ENCODE assay signal across 22 mouse cellular contexts in the genomic region with DNA sequence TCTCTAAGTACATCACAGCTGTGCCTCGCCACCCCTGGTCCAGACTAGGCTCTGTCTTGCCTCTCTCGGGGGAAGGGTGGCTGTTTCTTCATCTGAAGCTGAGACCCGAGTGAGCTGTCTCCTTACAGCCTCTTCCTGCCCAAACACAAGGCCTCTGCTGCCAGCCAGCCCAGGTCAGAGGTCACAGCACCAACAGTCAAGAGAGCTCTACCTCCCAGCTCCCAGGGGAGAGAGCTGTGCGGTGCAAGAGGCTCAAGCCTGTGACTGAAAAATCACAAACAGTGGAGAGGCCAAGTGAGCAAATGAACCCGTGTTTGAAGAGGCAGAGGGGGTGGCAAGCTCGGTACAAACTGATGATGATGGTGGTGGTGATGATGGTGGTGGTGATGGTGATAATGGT. TPM values are rescaled to one million over a fixed set of nuclear protein-coding genes. Genes with fewer than 3 reads are reported as not detected.
DNase-seq lines count a peak whose midpoint lies in the region; ATAC-seq and TF ChIP-seq lines count a peak whose summit lies in the region.
"Had no signal": no experiment of that assay in that cellular context is flagged by ENCODE, and none has a peak within 500 bp of the region (broad histone marks: within the 10 kb centered on the region; RNA-seq: fewer than 3 reads in every experiment).

No protein-coding gene starts in this region.

- 0 out of 2 replicates have a peak, but pooled peaks cover 3% of the 10 kb centered on the region for H3K27me3 ChIP-seq in heart, embryonic 10.5 days (ENCODE audit: insufficient read depth, poor library complexity, severe bottlenecking)
- no peaks in the 10 kb centered on the region for H3K27me3 ChIP-seq in midbrain, embryonic 10.5 days (ENCODE audit: low read depth, poor library complexity, severe bottlenecking)
- no peaks in the 10 kb centered on the region for H3K27me3 ChIP-seq in midbrain, embryonic 16.5 days (ENCODE audit: control insufficient read depth, insufficient read depth, low read depth, low read length)
- H3K27me3 ChIP-seq in CH12.LX (replicated peaks): no peaks in the 10 kb centered on the region
- H3K27me3 ChIP-seq: forebrain, embryonic 13.5 days; forebrain, embryonic 15.5 days had no signal

- no peak for TF ChIP-seq EP300 in CH12.LX (IDR thresholded peaks at IDR 0.05; ENCODE audit: low read length)

- dilution Hi-C loops in CH12.LX (cut with MboI; ENCODE audit: extremely low pct_ligation_motif_present, extremely low pct_unique_long_range_greater_than_20kb, low sequenced_read_pairs): no loop called here

- WGBS in heart, embryonic 10.5 days: 50% methylated on average over 6 of the region's 6 CpGs
- 39% methylated on average over 6 of the region's 6 CpGs for WGBS in midbrain, embryonic 10.5 days
- WGBS in midbrain, embryonic 16.5 days: 48% methylated on average over 6 of the region's 6 CpGs

- no peaks in the 10 kb centered on the region for H3K9me3 ChIP-seq in heart, embryonic 10.5 days
- H3K9me3 ChIP-seq in midbrain, embryonic 10.5 days (replicated peaks): no peaks in the 10 kb centered on the region
- no peaks in the 10 kb centered on the region for H3K9me3 ChIP-seq in midbrain, embryonic 16.5 days (replicated peaks; ENCODE audit: control insufficient read depth, low read length, poor library complexity, severe bottlenecking)
- H3K9me3 ChIP-seq in CH12.LX (replicated peaks; ENCODE audit: low read length): peaks cover 3% of the 10 kb centered on the region
- H3K9me3 ChIP-seq: forebrain, embryonic 15.5 days had no signal

- no peak overlapping the region for H3K4me3 ChIP-seq in heart, embryonic 10.5 days
- H3K4me3 ChIP-seq in midbrain, embryonic 10.5 days: no peak overlapping the region
- no peak overlapping the region for H3K4me3 ChIP-seq in midbrain, embryonic 16.5 days (ENCODE audit: low read depth, low read length)
- no peak overlapping the region for H3K4me3 ChIP-seq in CH12.LX (replicated peaks in 1 of 3; ENCODE audit: low read depth in 2 of 3, low read length in 2 of 3, poor library complexity in 1 of 3)
- H3K4me3 ChIP-seq: forebrain, embryonic 13.5 days; forebrain, embryonic 15.5 days had no signal

- H3K36me3 ChIP-seq in heart, embryonic 10.5 days: no peaks in the 10 kb centered on the region
- no peaks in the 10 kb centered on the region for H3K36me3 ChIP-seq in midbrain, embryonic 10.5 days
- H3K36me3 ChIP-seq in midbrain, embryonic 16.5 days (ENCODE audit: control insufficient read depth, insufficient read depth, low read length): peaks cover 9% of the 10 kb centered on the region; the same call in 1 of the 2 replicates
- H3K36me3 ChIP-seq in CH12.LX (replicated peaks in 1 of 2; ENCODE audit: control insufficient read depth in 1 of 2, insufficient read depth in 1 of 2, low read length in 1 of 2): peaks cover 0 to 7% of the 10 kb centered on the region in 2 experiments

- ATAC-seq in midbrain, embryonic 16.5 days: no peak
- ATAC-seq: CD4-positive, CD25-positive, alpha-beta regulatory T cell, adult 4 months; forebrain, embryonic 13.5 days; forebrain, embryonic 15.5 days; forebrain, postnatal 0 days had no signal

- no peak for TF ChIP-seq RAD21 in CH12.LX (IDR thresholded peaks at IDR 0.05; ENCODE audit: low read depth, low read length)

- no peaks in the 10 kb centered on the region for H3K79me2 ChIP-seq in CH12.LX (replicated peaks; ENCODE audit: control insufficient read depth, extremely low read depth, insufficient read depth, poor library complexity, severe bottlenecking)

- H3K27ac ChIP-seq in heart, embryonic 10.5 days: 0 out of 2 replicates have a peak overlapping the region, but pooled peaks have one; percentile 10
- H3K27ac ChIP-seq in midbrain, embryonic 10.5 days (replicated peaks): peak overlapping the region; percentile 33
- H3K27ac ChIP-seq in midbrain, embryonic 16.5 days (ENCODE audit: low read length): no peak overlapping the region
- H3K27ac ChIP-seq in CH12.LX (ENCODE audit: insufficient read depth, low read depth): peak overlapping the region; percentile 36
- H3K27ac ChIP-seq: forebrain, embryonic 13.5 days; forebrain, embryonic 15.5 days had no signal

- no peak for TF ChIP-seq POLR2A in CH12.LX (IDR thresholded peaks at IDR 0.05; ENCODE audit: low read depth, low read length)

- peak; percentile 19 for DNase-seq in embryo, embryonic 10 days (ENCODE audit: low spot score)
- no peak for DNase-seq in embryo, embryonic 10.5 days (ENCODE audit: low spot score)
- DNase-seq in heart, embryonic 10.5 days (ENCODE audit: low spot score): no peak
- DNase-seq in heart, adult 9 months (ENCODE audit: low spot score in 2 of 2): no peak
- no peak for DNase-seq in midbrain, embryonic 10.5 days (ENCODE audit: low spot score)
- DNase-seq in CH12.LX (ENCODE audit: extremely low read depth): peak; percentile 68
- DNase-seq in right cerebral cortex, adult 18-20 months: no peak
- DNase-seq: adrenal gland, adult 8-10 months; adrenal gland, postnatal 14 days; adrenal gland, postnatal 36 days; B cell, adult 2 months; cerebellum, adult 11-12 months; cerebellum, adult 2 months; cerebellum, adult 9-10 months; cerebellum, postnatal 10 days; cerebellum, postnatal 25 days; forebrain, postnatal 0 days had no signal

- in situ Hi-C loops in CH12.LX (cut with MboI; ENCODE audit: low pct_ligation_motif_present, low pct_unique_long_range_greater_than_20kb, low sequenced_read_pairs): no loop called here

- no peak for TF ChIP-seq CTCF in CH12.LX (conservative IDR thresholded peaks at IDR 0.05 in 1 of 2, IDR thresholded peaks at IDR 0.05 in 1 of 2; ENCODE audit: low read depth in 2 of 2, low read length in 2 of 2)

- H3K4me2 ChIP-seq in midbrain, embryonic 16.5 days (ENCODE audit: low read length): no peak overlapping the region
- H3K4me2 ChIP-seq in CH12.LX (ENCODE audit: insufficient read depth, low read depth, poor library complexity, severe bottlenecking): peak overlapping the region; percentile 8; the same call in 1 of the 2 replicates
- H3K4me2 ChIP-seq: forebrain, embryonic 13.5 days; forebrain, embryonic 15.5 days had no signal

- no peak overlapping the region for H3K9ac ChIP-seq in midbrain, embryonic 16.5 days (ENCODE audit: low read depth, low read length)
- H3K9ac ChIP-seq in CH12.LX (ENCODE audit: insufficient read depth, low read depth): 0 out of 2 replicates have a peak overlapping the region, but pooled peaks have one; percentile 30
- H3K9ac ChIP-seq: forebrain, embryonic 13.5 days; forebrain, embryonic 15.5 days; forebrain, postnatal 0 days had no signal

- H3K4me1 ChIP-seq in heart, embryonic 10.5 days: no peaks in the 10 kb centered on the region
- H3K4me1 ChIP-seq in midbrain, embryonic 10.5 days: peaks cover 11% of the 10 kb centered on the region
- H3K4me1 ChIP-seq in midbrain, embryonic 16.5 days (ENCODE audit: control insufficient read depth, insufficient read depth, low read length): no peaks in the 10 kb centered on the region
- peaks cover 33 to 86% of the 10 kb centered on the region in 2 experiments for H3K4me1 ChIP-seq in CH12.LX (ENCODE audit: control insufficient read depth in 1 of 2, insufficient read depth in 2 of 2)
- H3K4me1 ChIP-seq: forebrain, embryonic 13.5 days; forebrain, embryonic 15.5 days had no signal

TF ChIP-seq in CH12.LX, 34 proteins besides CTCF, POLR2A, EP300 and RAD21:
- no peak for TF ChIP-seq MXI1 (IDR thresholded peaks at IDR 0.05; ENCODE audit: low read depth, low read length)
- no peak for TF ChIP-seq JUND (conservative IDR thresholded peaks at IDR 0.05; ENCODE audit: low read depth, low read length)
- no peak for TF ChIP-seq ZC3H11A (IDR thresholded peaks at IDR 0.05; ENCODE audit: low read depth, low read length)
- no peak for TF ChIP-seq BHLHE40 (IDR thresholded peaks at IDR 0.05; ENCODE audit: low read depth, low read length)
- TF ChIP-seq CHD1 (IDR thresholded peaks at IDR 0.05; ENCODE audit: low read depth, low read length): no peak
- TF ChIP-seq UBTF (IDR thresholded peaks at IDR 0.05; ENCODE audit: low read depth, low read length): no peak
- no peak for TF ChIP-seq HCFC1 (IDR thresholded peaks at IDR 0.05; ENCODE audit: low read depth, low read length)
- no peak for TF ChIP-seq KAT2A (IDR thresholded peaks at IDR 0.05; ENCODE audit: insufficient replicate concordance, low read length)
- no peak for TF ChIP-seq SMC3 (IDR thresholded peaks at IDR 0.05; ENCODE audit: low read depth, low read length)
- no peak for TF ChIP-seq NRF1 (IDR thresholded peaks at IDR 0.05; ENCODE audit: low read depth, low read length)
- peak; percentile 35 for TF ChIP-seq CHD2 (IDR thresholded peaks at IDR 0.05; ENCODE audit: low read length)
- no peak for TF ChIP-seq TCF12 (IDR thresholded peaks at IDR 0.05; ENCODE audit: low read depth, low read length)
- TF ChIP-seq TBP (conservative IDR thresholded peaks at IDR 0.05; ENCODE audit: low read depth, low read length): no peak
- no peak for TF ChIP-seq MAX (IDR thresholded peaks at IDR 0.05; ENCODE audit: low read length)
- TF ChIP-seq MEF2A (IDR thresholded peaks at IDR 0.05; ENCODE audit: borderline replicate concordance, low read depth, low read length): 0 out of 2 replicates have a peak, but pooled peaks have one; percentile 19
- peak; percentile 21; the same call in 1 of the 2 replicates for TF ChIP-seq ELF1 (IDR thresholded peaks at IDR 0.05; ENCODE audit: low read depth, low read length)
- TF ChIP-seq USF1 (IDR thresholded peaks at IDR 0.05; ENCODE audit: low read depth, low read length): no peak

RNA-seq across cellular contexts. Expression of a gene that starts 1.3 kb away (rescaled TPM):
- polyA plus RNA-seq in heart, embryonic 10.5 days (2016; fragmentation: Nextera tagmentation; extraction: Ambion mirVana): 9.9 and 10.2 TPM in 2 replicates
- 13.0 and 15.6 TPM in 2 replicates for polyA plus RNA-seq in midbrain, embryonic 10.5 days (2016; fragmentation: Nextera tagmentation; extraction: Ambion mirVana)
- 19.9 and 22.7 TPM in 2 replicates for polyA plus RNA-seq in midbrain, embryonic 16.5 days (2015; fragmentation: Nextera tagmentation; extraction: Ambion mirVana)
- total RNA-seq in CH12.LX (2012; rRNA removed) (11.5 and 13.0 TPM in 2 replicates), CH12.LX (2014; rRNA removed) (13.0 and 15.5 TPM in 2 replicates)
- polyA plus RNA-seq in CH12.LX (2012; ENCODE audit: insufficient read length, low read depth): 14.5 and 16.1 TPM in 2 replicates

RNA-seq across cellular contexts. Expression of a gene that starts 24.8 kb away (rescaled TPM):
- 0.23 and 0.46 TPM in 2 replicates for polyA plus RNA-seq in heart, embryonic 10.5 days (2016; fragmentation: Nextera tagmentation; extraction: Ambion mirVana)
- 8.9 and 17.7 TPM in 2 replicates for polyA plus RNA-seq in midbrain, embryonic 10.5 days (2016; fragmentation: Nextera tagmentation; extraction: Ambion mirVana)
- 111 and 113 TPM in 2 replicates for polyA plus RNA-seq in midbrain, embryonic 16.5 days (2015; fragmentation: Nextera tagmentation; extraction: Ambion mirVana)
- total RNA-seq in CH12.LX (2012; rRNA removed) (0.38 and 1.1 TPM in 2 replicates), CH12.LX (2014; rRNA removed) (0.20 and 0.31 TPM in 2 replicates)
- 0.40 and 0.51 TPM in 2 replicates for polyA plus RNA-seq in CH12.LX (2012; ENCODE audit: insufficient read length, low read depth)
- total RNA-seq: MEL had no signal
- polyA plus RNA-seq: CD4-positive, CD25-positive, alpha-beta regulatory T cell, adult 4 months had no signal

Comparison
In these comparisons a context has a peak if more than half of its experiments do, and no peak if none do; other contexts are left out.
1. DNase-seq: peak in embryo, embryonic 10 days (single experiment) and CH12.LX (single experiment); none in embryo, embryonic 10.5 days (single experiment), heart, embryonic 10.5 days (single experiment), heart, adult 9 months (0 of 2), midbrain, embryonic 10.5 days (single experiment) and right cerebral cortex, adult 18-20 months (single experiment).